Mouse (Mus musculus) gastrocnemius, adult 8-10 months (tissue): ENCODE data around the gene Gm43191. TPM values are rescaled to one million over a fixed set of nuclear protein-coding genes. Genes with fewer than 3 reads are reported as not detected.
"Not testable (repeated sequence)": the region's sequence is repeated elsewhere in the genome, so short reads cannot be mapped to it uniquely, and the experiment has no call there.

ENCODE experiments used
- DNase-seq, 2 experiments: peaks; one replicate each; pipeline ENCODE4 v3.0.0; 2022; ENCODE audit warnings: low spot score in 2 of 2
- total RNA-seq, 4 experiments: library from RNA; stranded (reverse); gene quantifications; 2 replicates each; pipeline ENCODE4 v1.2.4; 2022

Gene Gm43191
- total RNA-seq, 4 experiments from 2014 or later: 0.88 to 1.6 TPM; not detected in 2

GRCm38 (mm10) chr3:116661870-116662414 lies 19.1 kb downstream of the Gm43191 start:
- DNase-seq: no peak

- DNase-seq: no peak
These were observed 19.7 kb downstream of the Gm43191 start for GRCm38 (mm10) chr3:116661288-116661869.

GRCm38 (mm10) chr3:116659856-116660430 lies 21.1 kb downstream of the Gm43191 start:
- no peak for DNase-seq

GRCm38 (mm10) chr3:116658928-116659565 lies 22.0 kb downstream of the Gm43191 start:
- DNase-seq: no peak

- no peak for DNase-seq
These were observed 24.7 kb downstream of the Gm43191 start for GRCm38 (mm10) chr3:116656184-116656965.

- not testable (repeated sequence) for DNase-seq
These were observed 27.0 kb downstream of the Gm43191 start for GRCm38 (mm10) chr3:116654051-116654450.

- no peak for DNase-seq
These were observed 27.6 kb downstream of the Gm43191 start for GRCm38 (mm10) chr3:116653278-116653945.

- DNase-seq: no peak
These were observed 29.0 kb downstream of the Gm43191 start for GRCm38 (mm10) chr3:116652033-116652446.

- no peak for DNase-seq
These were observed 30.4 kb downstream of the Gm43191 start for GRCm38 (mm10) chr3:116650698-116651097.

- no peak for DNase-seq
These were observed 32.3 kb downstream of the Gm43191 start for GRCm38 (mm10) chr3:116648805-116649204.

GRCm38 (mm10) chr3:116646387-116646786 lies 34.7 kb downstream of the Gm43191 start:
- DNase-seq: no peak

- DNase-seq: no peak
These were observed 38.7 kb downstream of the Gm43191 start for GRCm38 (mm10) chr3:116642373-116642772.

GRCm38 (mm10) chr3:116641811-116642371 lies 39.2 kb downstream of the Gm43191 start:
- no peak for DNase-seq

GRCm38 (mm10) chr3:116640024-116640423 lies 41.0 kb downstream of the Gm43191 start:
- DNase-seq: no peak

- DNase-seq: no peak
These were observed 42.5 kb downstream of the Gm43191 start for GRCm38 (mm10) chr3:116638572-116638971.

GRCm38 (mm10) chr3:116637693-116638476 lies 43.2 kb downstream of the Gm43191 start:
- DNase-seq: no peak

- DNase-seq: no peak
These were observed 45.3 kb downstream of the Gm43191 start for GRCm38 (mm10) chr3:116635799-116636198.

GRCm38 (mm10) chr3:116634853-116635252 lies 46.2 kb downstream of the Gm43191 start:
- no peak for DNase-seq

- no peak for DNase-seq
These were observed 47.0 kb downstream of the Gm43191 start for GRCm38 (mm10) chr3:116634091-116634490.

- no peak for DNase-seq
These were observed 48.1 kb downstream of the Gm43191 start for GRCm38 (mm10) chr3:116632971-116633370.
